Mouse (Mus musculus): Measurements from ENCODE around the gene a. TPM values are rescaled to one million over a fixed set of nuclear protein-coding genes. Genes with fewer than 3 reads are reported as not detected.
A peak's percentile ranks its signal among the peaks of the same experiment; 100 is the strongest.

The a gene
- total RNA-seq, 2 experiments from 2014 or later = not detected

GRCm38 (mm10) chr2:155099994-155100795, 309.0 kb downstream of the a start:
- TF ChIP-seq CTCF (conservative IDR thresholded peaks at IDR 0.05) = no peak
- Histone ChIP-seq H3K4me3 (no peak overlapping the region), H3K27ac (peak overlapping the region; percentile 74)
- DNase-seq (ENCODE audit: low spot score in 2 of 2) = no peak

Other genes with a start within 250 kb of the a start
- 1 to 10 TPM in 1 of 2 experiments, not detected in 1; 1.4 TPM for gene 1700003F12Rik, start 244.3 kb upstream of the a start, total RNA-seq (2021)
- not detected for gene Actl10, start 239.6 kb upstream of the a start, total RNA-seq (2021)
- gene Necab3, start 232.5 kb upstream of the a start, total RNA-seq (2021) = 10 to 100 TPM; 30.0 to 34.9 TPM
- gene E2f1, start 221.5 kb upstream of the a start, total RNA-seq (2021) = 1 to 10 TPM; 5.4 to 5.7 TPM
- gene Pxmp4, start 187.7 kb upstream of the a start, total RNA-seq (2021) = 10 to 100 TPM; 10.7 to 13.7 TPM
- gene Zfp341, start 178.1 kb upstream of the a start, total RNA-seq (2021) = 10 to 100 TPM in 1 of 2 experiments, 1 to 10 TPM in 1; 9.1 to 10.8 TPM
- not detected for gene 4930519P11Rik, start 178.0 kb upstream of the a start, total RNA-seq (2021)
- gene Chmp4b, start 139.7 kb upstream of the a start, total RNA-seq (2021) = 100 to 1,000 TPM; 206 to 215 TPM
- not detected for gene Gm14214, start 21.4 kb upstream of the a start, total RNA-seq (2021)
- 10 to 100 TPM; 62.0 to 68.6 TPM for gene Raly, start 306 bp upstream of the a start, total RNA-seq (2021)
- 10 to 100 TPM; 50.7 to 53.2 TPM for gene Eif2s2, start 101.5 kb downstream of the a start, total RNA-seq (2021)
- under 1 TPM; 0.15 to 0.17 TPM for gene Gm14226, start 226.9 kb downstream of the a start, total RNA-seq (2021)